Mouse (Mus musculus): ENCODE measurements at regions not wholly inside any gene's neighbourhood (a gene's known extent, or its start where the extent isn't known, plus 50 kb on each side); places are given as distances from the start of the nearest gene placed in this dataset.

DNA sequence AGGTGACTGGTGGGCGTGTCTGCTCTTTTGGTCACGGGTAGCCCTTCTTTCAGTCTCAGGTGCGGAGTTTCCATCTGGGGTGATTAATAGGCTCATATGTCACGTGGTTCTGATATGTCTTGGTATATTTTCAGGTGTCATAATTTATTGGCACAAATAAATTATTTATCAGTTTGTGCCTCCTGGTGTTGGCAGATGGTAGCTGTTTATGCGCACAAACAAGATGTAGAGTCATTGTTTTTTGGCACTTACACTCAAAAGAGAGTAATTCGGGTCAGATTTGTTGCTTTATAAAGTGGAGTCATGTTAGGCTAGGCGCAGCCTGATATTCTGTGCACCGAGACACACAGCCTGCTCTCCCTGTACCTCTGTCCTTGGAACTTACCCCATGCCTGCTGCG, 169.0 kb upstream of the 1700066M21Rik start:
- no peak for TF ChIP-seq POLR2A (IDR thresholded peaks at IDR 0.05; ENCODE audit: control insufficient read depth in 1 of 2, insufficient read depth in 1 of 2, low read depth in 1 of 2, low read length in 2 of 2, poor library complexity in 1 of 2)
- no peak for TF ChIP-seq CTCF (IDR thresholded peaks at IDR 0.05 in 2 of 3, conservative IDR thresholded peaks at IDR 0.05 in 1 of 3; ENCODE audit: control insufficient read depth in 1 of 3, insufficient read depth in 1 of 3, low read depth in 2 of 3, low read length in 3 of 3, poor library complexity in 1 of 3, severe bottlenecking in 1 of 3)
- TF ChIP-seq EP300 (IDR thresholded peaks at IDR 0.05; ENCODE audit: low read depth in 1 of 2, low read length in 2 of 2), result no peak
- TF ChIP-seq TAL1 (IDR thresholded peaks at IDR 0.05; ENCODE audit: low read length), result no peak
- TF ChIP-seq MAFK (IDR thresholded peaks at IDR 0.05; ENCODE audit: borderline replicate concordance, low read depth, low read length), result no peak
- no peak for TF ChIP-seq RAD21 (IDR thresholded peaks at IDR 0.05; ENCODE audit: low read depth, low read length)
